Mouse (Mus musculus) heart, postnatal 0 days (tissue): ENCODE data around the gene Sync.

Source experiments
- CTCF ChIP-seq: IDR thresholded peaks from 2 replicates; pipeline ENCODE4 v1.5.1; 2016; ENCODE audit warnings: antibody characterized with exemption, control low read depth, low read depth
- EP300 ChIP-seq: IDR thresholded peaks from 2 replicates; pipeline ENCODE4 v1.6.1; 2016; ENCODE audit warnings: antibody characterized with exemption, low read depth

DNA sequence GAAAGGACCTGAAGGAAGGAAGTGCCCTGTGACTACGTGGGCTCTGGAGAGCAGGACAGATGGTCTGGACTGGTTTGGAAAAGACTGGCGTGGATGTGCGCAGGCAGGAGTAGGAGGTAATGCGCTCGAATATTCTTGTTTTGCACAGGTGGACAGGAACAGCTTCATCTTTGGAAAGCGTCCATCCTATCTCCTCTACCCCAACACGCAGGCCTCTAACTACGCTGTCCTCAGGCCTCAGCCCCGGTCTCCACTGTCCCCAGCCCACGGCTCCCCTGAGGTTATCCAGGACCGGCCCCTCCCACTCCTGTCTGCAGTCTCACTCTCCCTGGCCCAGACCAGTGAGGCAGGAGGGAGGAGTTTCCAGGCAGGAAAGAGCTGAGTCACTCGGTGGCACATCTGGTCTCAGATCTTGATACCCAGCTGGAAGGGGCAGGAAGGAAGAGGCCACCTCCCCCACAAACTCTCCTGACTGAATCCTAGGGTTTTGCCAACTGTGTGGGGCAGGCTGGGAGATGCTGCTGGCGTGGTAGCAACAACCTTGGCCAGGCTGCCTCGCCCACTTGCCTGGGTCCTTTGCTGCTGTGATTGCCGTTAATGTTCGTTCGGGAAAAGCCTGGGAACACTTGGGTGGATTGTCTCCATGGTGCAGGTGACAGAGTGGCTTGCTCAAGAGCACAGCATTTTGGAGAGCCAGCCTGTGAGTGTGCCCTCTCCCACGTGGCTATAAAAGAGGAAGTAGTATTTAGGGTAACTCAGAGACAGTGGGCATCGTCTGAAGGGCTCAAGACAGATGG is 24.0 kb upstream of the Sync start:
- TF ChIP-seq CTCF = no peak
- peak; percentile 83 for TF ChIP-seq EP300
